ENCODE assay signal across 8 mouse cellular contexts in genomic region chr9:116087880-116088279, GRCm38 (mm10).
DNase-seq lines count a peak whose midpoint lies in the region; ATAC-seq lines count a peak whose summit lies in the region.

No protein-coding gene starts in this region.

- no peaks in the 10 kb centered on the region for H3K4me1 ChIP-seq in midbrain, embryonic 11.5 days (ENCODE audit: control insufficient read depth, insufficient read depth, low read length)
- H3K4me1 ChIP-seq in midbrain, embryonic 15.5 days, result no peaks in the 10 kb centered on the region

- intact Hi-C loops in heart, postnatal 25 days (cut with DNase I), result loop anchor here (2.0 to 5.0 kb wide), 3 partner anchors 39 to 297 kb away; partner anchors contain the start of gene Tgfbr2
- intact Hi-C loops in left cerebral cortex, postnatal 10 days (cut with DNase I), result loop anchor here (5.0 kb wide), 1 partner anchor 254 kb away; no protein-coding TSS in a partner anchor

- H3K9ac ChIP-seq in midbrain, embryonic 11.5 days (ENCODE audit: low read length), result no peak overlapping the region
- no peak overlapping the region for H3K9ac ChIP-seq in midbrain, embryonic 15.5 days

- no peaks in the 10 kb centered on the region for H3K9me3 ChIP-seq in midbrain, embryonic 11.5 days (ENCODE audit: control insufficient read depth, low read length)
- H3K9me3 ChIP-seq in midbrain, embryonic 15.5 days, result no peaks in the 10 kb centered on the region

- no peaks in the 10 kb centered on the region for H3K27me3 ChIP-seq in midbrain, embryonic 11.5 days (ENCODE audit: control insufficient read depth, insufficient read depth, low read length)
- H3K27me3 ChIP-seq in midbrain, embryonic 15.5 days (replicated peaks), result no peaks in the 10 kb centered on the region

- peak; percentile 95 for DNase-seq in midbrain, embryonic 11.5 days (ENCODE audit: low spot score, missing footprints)
- peak; percentile 89 for DNase-seq in R1 (ENCODE audit: low read depth, low spot score)
- peak; percentile 12 to 55 for DNase-seq in cerebellum, postnatal 25 days
- peak; percentile 24 for DNase-seq in heart, postnatal 25 days (ENCODE audit: low spot score)
- DNase-seq in left cerebral cortex, postnatal 10 days (ENCODE audit: extremely low spot score in 1 of 2, low spot score in 2 of 2), result peak; percentile 53 to 80
- peak; percentile 87 for DNase-seq in naive thymus-derived CD4-positive, alpha-beta T cell, adult 2 months (ENCODE audit: low read depth)
- peak; percentile 47 to 58 for DNase-seq in urinary bladder, postnatal 36 days (ENCODE audit: low spot score in 2 of 2)

- H3K4me2 ChIP-seq in midbrain, embryonic 11.5 days, result no peak overlapping the region
- no peak overlapping the region for H3K4me2 ChIP-seq in midbrain, embryonic 15.5 days

- 33% methylated on average over 5 of the region's 5 CpGs for WGBS in midbrain, embryonic 11.5 days
- 39% methylated on average over 5 of the region's 5 CpGs for WGBS in midbrain, embryonic 15.5 days

- H3K36me3 ChIP-seq in midbrain, embryonic 11.5 days (ENCODE audit: control insufficient read depth, insufficient read depth, low read length), result no peaks in the 10 kb centered on the region
- H3K36me3 ChIP-seq in midbrain, embryonic 15.5 days (replicated peaks), result no peaks in the 10 kb centered on the region

- ATAC-seq in midbrain, embryonic 11.5 days (ENCODE audit: low FRiP score), result no peak
- no peak for ATAC-seq in midbrain, embryonic 15.5 days (replicated peaks)

- H3K4me3 ChIP-seq in midbrain, embryonic 11.5 days (ENCODE audit: low read depth, low read length), result no peak overlapping the region
- H3K4me3 ChIP-seq in midbrain, embryonic 15.5 days, result no peak overlapping the region

- H3K27ac ChIP-seq in midbrain, embryonic 11.5 days (ENCODE audit: low read depth, low read length), result no peak overlapping the region
- no peak overlapping the region for H3K27ac ChIP-seq in midbrain, embryonic 15.5 days

Comparison
In these comparisons a context has a peak if more than half of its experiments do, and no peak if none do; other contexts are left out.
1. DNase-seq: peak in every context shown above with its lines; median percentile 95 in midbrain, embryonic 11.5 days; 89 in R1; 87 in naive thymus-derived CD4-positive, alpha-beta T cell, adult 2 months; 66 in left cerebral cortex, postnatal 10 days; 52 in urinary bladder, postnatal 36 days; 34 in cerebellum, postnatal 25 days; 24 in heart, postnatal 25 days.